Mouse (Mus musculus): ENCODE data around the gene Zfp882. TPM values are rescaled to one million over a fixed set of nuclear protein-coding genes. Genes with fewer than 3 reads are reported as not detected.

Gene Zfp882
- polyA plus RNA-seq, 1 experiment: 0.55 TPM

- no peak overlapping the region for H3ac ChIP-seq (ENCODE audit: control insufficient read depth, insufficient read length)
- H3K79me2 ChIP-seq (ENCODE audit: control insufficient read depth, insufficient read depth): peaks cover 29% of the 10 kb centered on the region
- H3K27me3 ChIP-seq (ENCODE audit: control insufficient read depth, insufficient read depth, insufficient read length): no peaks in the 10 kb centered on the region
- H3K4me2 ChIP-seq (ENCODE audit: low read depth): no peak overlapping the region
- TF ChIP-seq TCF12 (IDR thresholded peaks at IDR 0.05; ENCODE audit: insufficient read depth, poor library complexity, severe bottlenecking) (no peak), CEBPB (IDR thresholded peaks at IDR 0.05; ENCODE audit: insufficient read depth, poor library complexity, severe bottlenecking) (no peak), MYOG (IDR thresholded peaks at IDR 0.05; ENCODE audit: control insufficient read depth in 1 of 3, insufficient read depth in 1 of 3, insufficient read length in 2 of 3, low read depth in 2 of 3) (no peak), MYOD1 (IDR thresholded peaks at IDR 0.05; ENCODE audit: control insufficient read depth in 1 of 3, insufficient read length in 2 of 3, low read depth in 2 of 3) (no peak), POLR2AphosphoS2 (IDR thresholded peaks at IDR 0.05; ENCODE audit: insufficient read length, low read depth) (no peak), E2F4 (IDR thresholded peaks at IDR 0.05; ENCODE audit: insufficient read depth) (no peak), TCF3 (IDR thresholded peaks at IDR 0.05; ENCODE audit: insufficient read length, low read depth) (no peak), POLR2A (IDR thresholded peaks at IDR 0.05; ENCODE audit: insufficient read length, low read depth) (no peak), MAX (IDR thresholded peaks at IDR 0.05; ENCODE audit: low read depth) (no peak), REST (IDR thresholded peaks at IDR 0.05; ENCODE audit: insufficient read depth, insufficient read length) (no peak), USF1 (IDR thresholded peaks at IDR 0.05; ENCODE audit: low read depth) (no peak), SRF (IDR thresholded peaks at IDR 0.05; ENCODE audit: control insufficient read depth, insufficient read length, low read depth) (no peak)
- no peaks in the 10 kb centered on the region for H3K36me3 ChIP-seq (ENCODE audit: control insufficient read depth, insufficient read depth)
- H3K4me3 ChIP-seq: no peak overlapping the region
These were observed 46.3 kb downstream of the Zfp882 start for GRCm38 (mm10) chr8:71954666-71955065.

- Histone ChIP-seq H3K36me3 (ENCODE audit: control insufficient read depth, insufficient read depth) (peaks cover 1% of the 10 kb centered on the region), H3K79me2 (ENCODE audit: control insufficient read depth, insufficient read depth) (peaks cover 21% of the 10 kb centered on the region), H3K4me3 (no peak overlapping the region), H3K4me2 (ENCODE audit: low read depth) (no peak overlapping the region), H3K27me3 (ENCODE audit: control insufficient read depth, insufficient read depth, insufficient read length) (no peaks in the 10 kb centered on the region), H3ac (ENCODE audit: control insufficient read depth, insufficient read length) (no peak overlapping the region)
- TF ChIP-seq REST (IDR thresholded peaks at IDR 0.05; ENCODE audit: insufficient read depth, insufficient read length) (no peak), SRF (IDR thresholded peaks at IDR 0.05; ENCODE audit: control insufficient read depth, insufficient read length, low read depth) (no peak), CEBPB (IDR thresholded peaks at IDR 0.05; ENCODE audit: insufficient read depth, poor library complexity, severe bottlenecking) (no peak), TCF3 (IDR thresholded peaks at IDR 0.05; ENCODE audit: insufficient read length, low read depth) (no peak), POLR2A (IDR thresholded peaks at IDR 0.05; ENCODE audit: insufficient read length, low read depth) (no peak), USF1 (IDR thresholded peaks at IDR 0.05; ENCODE audit: low read depth) (no peak), TCF12 (IDR thresholded peaks at IDR 0.05; ENCODE audit: insufficient read depth, poor library complexity, severe bottlenecking) (no peak), E2F4 (IDR thresholded peaks at IDR 0.05; ENCODE audit: insufficient read depth) (no peak), MYOD1 (IDR thresholded peaks at IDR 0.05; ENCODE audit: control insufficient read depth in 1 of 3, insufficient read length in 2 of 3, low read depth in 2 of 3) (no peak), POLR2AphosphoS2 (IDR thresholded peaks at IDR 0.05; ENCODE audit: insufficient read length, low read depth) (no peak), MAX (IDR thresholded peaks at IDR 0.05; ENCODE audit: low read depth) (no peak), MYOG (IDR thresholded peaks at IDR 0.05; ENCODE audit: control insufficient read depth in 1 of 3, insufficient read depth in 1 of 3, insufficient read length in 2 of 3, low read depth in 2 of 3) (no peak)
These were observed 52.1 kb downstream of the Zfp882 start for GRCm38 (mm10) chr8:71960483-71960882.

GRCm38 (mm10) chr8:71961796-71962195 is 53.4 kb downstream of the Zfp882 start:
- no peak for TF ChIP-seq SRF (IDR thresholded peaks at IDR 0.05; ENCODE audit: control insufficient read depth, insufficient read length, low read depth)
- no peak for TF ChIP-seq MYOD1 (IDR thresholded peaks at IDR 0.05; ENCODE audit: control insufficient read depth in 1 of 3, insufficient read length in 2 of 3, low read depth in 2 of 3)
- no peak for TF ChIP-seq MAX (IDR thresholded peaks at IDR 0.05; ENCODE audit: low read depth)
- TF ChIP-seq TCF12 (IDR thresholded peaks at IDR 0.05; ENCODE audit: insufficient read depth, poor library complexity, severe bottlenecking): no peak
- no peak for TF ChIP-seq REST (IDR thresholded peaks at IDR 0.05; ENCODE audit: insufficient read depth, insufficient read length)
- no peak for TF ChIP-seq POLR2AphosphoS2 (IDR thresholded peaks at IDR 0.05; ENCODE audit: insufficient read length, low read depth)
- TF ChIP-seq POLR2A (IDR thresholded peaks at IDR 0.05; ENCODE audit: insufficient read length, low read depth): no peak
- TF ChIP-seq MYOG (IDR thresholded peaks at IDR 0.05; ENCODE audit: control insufficient read depth in 1 of 3, insufficient read depth in 1 of 3, insufficient read length in 2 of 3, low read depth in 2 of 3): no peak
- TF ChIP-seq CEBPB (IDR thresholded peaks at IDR 0.05; ENCODE audit: insufficient read depth, poor library complexity, severe bottlenecking): no peak
- TF ChIP-seq E2F4 (IDR thresholded peaks at IDR 0.05; ENCODE audit: insufficient read depth): no peak
- TF ChIP-seq TCF3 (IDR thresholded peaks at IDR 0.05; ENCODE audit: insufficient read length, low read depth): no peak
- no peak for TF ChIP-seq USF1 (IDR thresholded peaks at IDR 0.05; ENCODE audit: low read depth)
- Histone ChIP-seq H3K36me3 (ENCODE audit: control insufficient read depth, insufficient read depth) (peaks cover 14% of the 10 kb centered on the region), H3K27me3 (ENCODE audit: control insufficient read depth, insufficient read depth, insufficient read length) (no peaks in the 10 kb centered on the region), H3ac (ENCODE audit: control insufficient read depth, insufficient read length) (no peak overlapping the region), H3K4me3 (no peak overlapping the region), H3K4me2 (ENCODE audit: low read depth) (no peak overlapping the region), H3K79me2 (ENCODE audit: control insufficient read depth, insufficient read depth) (peaks cover 16% of the 10 kb centered on the region)

- H3K4me2 ChIP-seq (ENCODE audit: low read depth): no peak overlapping the region
- H3K4me3 ChIP-seq: no peak overlapping the region
- H3K27me3 ChIP-seq (ENCODE audit: control insufficient read depth, insufficient read depth, insufficient read length): no peaks in the 10 kb centered on the region
- no peak overlapping the region for H3ac ChIP-seq (ENCODE audit: control insufficient read depth, insufficient read length)
- H3K36me3 ChIP-seq (ENCODE audit: control insufficient read depth, insufficient read depth): peaks cover 29% of the 10 kb centered on the region
- TF ChIP-seq POLR2A (IDR thresholded peaks at IDR 0.05; ENCODE audit: insufficient read length, low read depth): no peak
- no peak for TF ChIP-seq TCF12 (IDR thresholded peaks at IDR 0.05; ENCODE audit: insufficient read depth, poor library complexity, severe bottlenecking)
- TF ChIP-seq CEBPB (IDR thresholded peaks at IDR 0.05; ENCODE audit: insufficient read depth, poor library complexity, severe bottlenecking): no peak
- no peak for TF ChIP-seq MAX (IDR thresholded peaks at IDR 0.05; ENCODE audit: low read depth)
- TF ChIP-seq SRF (IDR thresholded peaks at IDR 0.05; ENCODE audit: control insufficient read depth, insufficient read length, low read depth): no peak
- no peak for TF ChIP-seq MYOD1 (IDR thresholded peaks at IDR 0.05; ENCODE audit: control insufficient read depth in 1 of 3, insufficient read length in 2 of 3, low read depth in 2 of 3)
- TF ChIP-seq POLR2AphosphoS2 (IDR thresholded peaks at IDR 0.05; ENCODE audit: insufficient read length, low read depth): no peak
- TF ChIP-seq TCF3 (IDR thresholded peaks at IDR 0.05; ENCODE audit: insufficient read length, low read depth): no peak
- no peak for TF ChIP-seq USF1 (IDR thresholded peaks at IDR 0.05; ENCODE audit: low read depth)
- TF ChIP-seq MYOG (IDR thresholded peaks at IDR 0.05; ENCODE audit: control insufficient read depth in 1 of 3, insufficient read depth in 1 of 3, insufficient read length in 2 of 3, low read depth in 2 of 3): no peak
- no peak for TF ChIP-seq E2F4 (IDR thresholded peaks at IDR 0.05; ENCODE audit: insufficient read depth)
- no peak for TF ChIP-seq REST (IDR thresholded peaks at IDR 0.05; ENCODE audit: insufficient read depth, insufficient read length)
- peaks cover 10% of the 10 kb centered on the region for H3K79me2 ChIP-seq (ENCODE audit: control insufficient read depth, insufficient read depth)
These were observed 55.6 kb downstream of the Zfp882 start for GRCm38 (mm10) chr8:71964051-71964450.
